Mouse (Mus musculus) midbrain, embryonic 12.5 days (tissue): ENCODE results near the gene Caskin2. TPM values are rescaled to one million over a fixed set of nuclear protein-coding genes. Genes with fewer than 3 reads are reported as not detected.
"Not testable (repeated sequence)": the region's sequence is repeated elsewhere in the genome, so short reads cannot be mapped to it uniquely, and the experiment has no call there.

Source experiments
- ATAC-seq: fragments of 200-750 bp; cut with Nextera tagmentation; 2 replicates; pipeline ENCODE4 v1.8.0; 2017; ENCODE audit warnings: low read depth, moderate TSS enrichment, moderate library complexity; ENCODE audit not compliant: low FRiP score
- H3K27ac ChIP-seq: fragments of 300-500 bp; sonication (generic); replicated peaks from 2 replicates; pipeline ENCODE4 v1.5.1; 2016; ENCODE audit warnings: mild to moderate bottlenecking
- H3K27me3 ChIP-seq: fragments of 300-500 bp; sonication (generic); 2 replicates; pipeline ENCODE4 v1.6.1; 2016; ENCODE audit warnings: mild to moderate bottlenecking
- H3K36me3 ChIP-seq: fragments of 300-500 bp; sonication (generic); 2 replicates; pipeline ENCODE4 v1.6.1; 2016
- H3K4me1 ChIP-seq: fragments of 300-500 bp; sonication (generic); 2 replicates; pipeline ENCODE4 v1.6.1; 2016
- H3K4me2 ChIP-seq: fragments of 300-500 bp; sonication (generic); replicated peaks from 2 replicates; pipeline ENCODE4 v1.6.1; 2016; ENCODE audit warnings: mild to moderate bottlenecking, moderate library complexity
- H3K4me3 ChIP-seq: fragments of 300-500 bp; sonication (generic); 2 replicates; pipeline ENCODE4 v1.5.1; 2016; ENCODE audit warnings: mild to moderate bottlenecking
- H3K9ac ChIP-seq: fragments of 300-500 bp; sonication (generic); replicated peaks from 2 replicates; pipeline ENCODE4 v1.6.1; 2016; ENCODE audit warnings: mild to moderate bottlenecking, moderate library complexity
- H3K9me3 ChIP-seq: fragments of 300-500 bp; sonication (generic); 2 replicates; pipeline ENCODE4 v1.6.1; 2016; ENCODE audit warnings: mild to moderate bottlenecking
- WGBS: fragments of 180-500 bp; shearing (Covaris S2); methylation state at CpG from one replicate; pipeline ENCODE4 v1.1.7; 2016; 5-methylcytosine and 5-hydroxymethylcytosine counted together
- polyA plus RNA-seq: library from polyadenylated mRNA; unstranded; fragments of >200 nt; fragmentation: Nextera tagmentation; extraction: Ambion mirVana; gene quantifications from 2 replicates; pipeline ENCODE4 v1.2.1, GENCODE M21; 2016

The Caskin2 gene
- polyA plus RNA-seq, 1 experiment from 2014 or later, result 15.5 TPM

- Histone ChIP-seq H3K4me2 (no peak overlapping the region), H3K27ac (no peak overlapping the region; the same call in 1 of the 2 replicates), H3K4me1 (peaks cover 22% of the 10 kb centered on the region), H3K36me3 (no peaks in the 10 kb centered on the region), H3K27me3 (no peaks in the 10 kb centered on the region), H3K9ac (no peak overlapping the region), H3K4me3 (no peak overlapping the region), H3K9me3 (no peaks in the 10 kb centered on the region)
- whole genome bisulfite sequencing, result 90% methylated on average over 3 of the region's 3 CpGs
- no peak for ATAC-seq
Measured at GRCm38 (mm10) chr11:115768896-115769295, 44.5 kb downstream of the Caskin2 start.

- Histone ChIP-seq H3K4me1 (peaks cover 22% of the 10 kb centered on the region), H3K9me3 (no peaks in the 10 kb centered on the region), H3K27me3 (no peaks in the 10 kb centered on the region), H3K4me3 (peak overlapping the region; percentile 74; the same call in 1 of the 2 replicates), H3K4me2 (peak overlapping the region; percentile 66; the same call in 1 of the 2 replicates), H3K9ac (no peak overlapping the region), H3K36me3 (no peaks in the 10 kb centered on the region), H3K27ac (no peak overlapping the region)
- WGBS, result 91% methylated on average over 8 of the region's 8 CpGs
- ATAC-seq, result no peak
Measured at GRCm38 (mm10) chr11:115766981-115767380, 46.5 kb downstream of the Caskin2 start.

GRCm38 (mm10) chr11:115766356-115766943 is 47.0 kb downstream of the Caskin2 start:
- Histone ChIP-seq H3K4me2 (peak overlapping the region; percentile 66), H3K9ac (peak overlapping the region; percentile 85), H3K27ac (peak overlapping the region; percentile 79), H3K4me3 (peak overlapping the region; percentile 74), H3K36me3 (no peaks in the 10 kb centered on the region), H3K4me1 (peaks cover 22% of the 10 kb centered on the region), H3K9me3 (no peaks in the 10 kb centered on the region), H3K27me3 (no peaks in the 10 kb centered on the region)
- ATAC-seq, result no peak
- whole genome bisulfite sequencing, result 49% methylated on average over 13 of the region's 13 CpGs

- Histone ChIP-seq H3K4me1 (peaks cover 22% of the 10 kb centered on the region), H3K9ac (peak overlapping the region; percentile 85), H3K4me2 (peak overlapping the region; percentile 66), H3K4me3 (peak overlapping the region; percentile 74), H3K27ac (peak overlapping the region; percentile 79), H3K36me3 (no peaks in the 10 kb centered on the region), H3K27me3 (no peaks in the 10 kb centered on the region), H3K9me3 (no peaks in the 10 kb centered on the region)
- no peak; the same call in none of the 2 replicates for ATAC-seq
- WGBS, result under 1% methylated on average over 34 of the region's 34 CpGs
Measured at GRCm38 (mm10) chr11:115765607-115766141, 47.8 kb downstream of the Caskin2 start.

GRCm38 (mm10) chr11:115765103-115765606 is 48.3 kb downstream of the Caskin2 start, which contains the start of gene Tmem94:
Gene Tmem94 (plus strand): TSS chr11:115765433.
- peak; percentile 97 for ATAC-seq
- peak within 1 kb of the TSS; percentile 79 for H3K27ac ChIP-seq
- H3K9ac ChIP-seq, result peak within 1 kb of the TSS; percentile 85
- H3K4me2 ChIP-seq, result peak within 1 kb of the TSS; percentile 66
- H3K4me1 ChIP-seq, result peaks cover 22% of the 10 kb centered on the region
- H3K9me3 ChIP-seq, result no peaks in the 10 kb centered on the region
- no peaks in the 10 kb centered on the region for H3K27me3 ChIP-seq
- under 1% methylated on average over 30 of the region's 32 CpGs for WGBS
- H3K36me3 ChIP-seq, result no peaks in the 10 kb centered on the region
- peak within 1 kb of the TSS; percentile 74 for H3K4me3 ChIP-seq

- Histone ChIP-seq H3K9ac (no peak overlapping the region), H3K27ac (no peak overlapping the region)
- ATAC-seq, result no peak
Measured at GRCm38 (mm10) chr11:115764698-115765097, 48.7 kb downstream of the Caskin2 start.

GRCm38 (mm10) chr11:115762176-115762575 is 51.3 kb downstream of the Caskin2 start:
- not testable (repeated sequence) for H3K27ac ChIP-seq, ATAC-seq, H3K36me3 ChIP-seq, H3K9me3 ChIP-seq, H3K9ac ChIP-seq, H3K4me2 ChIP-seq, H3K4me3 ChIP-seq, H3K27me3 ChIP-seq
- peaks cover 11% of the 10 kb centered on the region for H3K4me1 ChIP-seq
- WGBS, result 96% methylated on average over 7 of the region's 7 CpGs

More at GRCm38 (mm10) chr11:115764698-115765097, 48.7 kb downstream of the Caskin2 start:
- Histone ChIP-seq H3K36me3 (no peaks in the 10 kb centered on the region), H3K4me3 (peak overlapping the region; percentile 74), H3K4me2 (peak overlapping the region; percentile 55), H3K9me3 (no peaks in the 10 kb centered on the region), H3K27me3 (no peaks in the 10 kb centered on the region), H3K4me1 (peaks cover 20% of the 10 kb centered on the region)
- 30% methylated on average over 2 of the region's 2 CpGs for WGBS

GRCm38 (mm10) chr11:115753485-115753884 is 60.0 kb downstream of the Caskin2 start:
- Histone ChIP-seq H3K9me3 (no peaks in the 10 kb centered on the region), H3K4me1 (peaks cover 7% of the 10 kb centered on the region), H3K9ac (no peak overlapping the region), H3K36me3 (no peaks in the 10 kb centered on the region), H3K4me3 (no peak overlapping the region), H3K27ac (no peak overlapping the region), H3K27me3 (no peaks in the 10 kb centered on the region), H3K4me2 (no peak overlapping the region)
- 86% methylated on average over 4 of the region's 4 CpGs for WGBS
- ATAC-seq, result no peak

- 0 out of 2 replicates have a peak, but pooled peaks have one; percentile 30 for ATAC-seq
- Histone ChIP-seq H3K27ac (0 out of 2 replicates have a peak overlapping the region, but pooled peaks have one; percentile 3), H3K27me3 (no peaks in the 10 kb centered on the region), H3K9ac (no peak overlapping the region), H3K4me2 (no peak overlapping the region), H3K36me3 (no peaks in the 10 kb centered on the region), H3K9me3 (no peaks in the 10 kb centered on the region), H3K4me1 (peaks cover 11% of the 10 kb centered on the region), H3K4me3 (no peak overlapping the region)
- WGBS, result 40% methylated on average over 7 of the region's 7 CpGs
Measured at GRCm38 (mm10) chr11:115752653-115753052, 60.8 kb downstream of the Caskin2 start.

- no peak overlapping the region for H3K4me2 ChIP-seq
- no peaks in the 10 kb centered on the region for H3K9me3 ChIP-seq
- peaks cover 16% of the 10 kb centered on the region for H3K4me1 ChIP-seq
- no peak for ATAC-seq
- WGBS, result 74% methylated on average over 2 of the region's 2 CpGs
- H3K36me3 ChIP-seq, result no peaks in the 10 kb centered on the region
- no peak overlapping the region for H3K27ac ChIP-seq
- H3K9ac ChIP-seq, result no peak overlapping the region
- no peaks in the 10 kb centered on the region for H3K27me3 ChIP-seq
- no peak overlapping the region for H3K4me3 ChIP-seq
Measured at GRCm38 (mm10) chr11:115751725-115752124, 61.7 kb downstream of the Caskin2 start.

- Histone ChIP-seq H3K4me2 (no peak overlapping the region), H3K4me3 (no peak overlapping the region), H3K27ac (no peak overlapping the region), H3K4me1 (peaks cover 16% of the 10 kb centered on the region), H3K9ac (no peak overlapping the region), H3K9me3 (no peaks in the 10 kb centered on the region), H3K36me3 (no peaks in the 10 kb centered on the region), H3K27me3 (no peaks in the 10 kb centered on the region)
- WGBS, result 91% methylated on average over 5 of the region's 5 CpGs
- no peak for ATAC-seq
Measured at GRCm38 (mm10) chr11:115749834-115750233, 63.6 kb downstream of the Caskin2 start.
